Mouse (Mus musculus): ENCODE data around the gene Cacna1e. TPM values are rescaled to one million over a fixed set of nuclear protein-coding genes. Genes with fewer than 3 reads are reported as not detected.

Gene Cacna1e
- total and polyA plus RNA-seq, 2 experiments from 2014 or later = 10.3 to 68.4 TPM

- no peak for TF ChIP-seq CTCF (IDR thresholded peaks at IDR 0.05)
- ATAC-seq (ENCODE audit: low FRiP score) (no peak), DNase-seq (ENCODE audit: low spot score) (no peak)
- Histone ChIP-seq H3K4me1 (ENCODE audit: insufficient read depth, low read length) (peaks cover 4% of the 10 kb centered on the region; the same call in 1 of the 2 replicates), H3K27ac (ENCODE audit: low read depth, low read length) (no peak overlapping the region), H3K4me3 (ENCODE audit: low read depth, low read length) (no peak overlapping the region), H3K27me3 (ENCODE audit: insufficient read depth, low read length) (0 out of 2 replicates have a peak, but pooled peaks cover 3% of the 10 kb centered on the region), H3K9me3 (ENCODE audit: low read length) (no peaks in the 10 kb centered on the region), H3K4me2 (ENCODE audit: low read depth, low read length, poor library complexity, severe bottlenecking) (no peak overlapping the region), H3K9ac (replicated peaks; ENCODE audit: low read length, poor library complexity, severe bottlenecking) (no peak overlapping the region), H3K36me3 (ENCODE audit: insufficient read depth, low read length) (no peaks in the 10 kb centered on the region)
- 60% methylated on average over 5 of the region's 5 CpGs for WGBS
These were observed 96.9 kb downstream of the Cacna1e start for GRCm38 (mm10) chr1:154787418-154787817.

- DNase-seq (ENCODE audit: low spot score) (peak; percentile 94), ATAC-seq (ENCODE audit: low FRiP score) (peak; percentile 56; the same call in 1 of the 2 replicates)
- no peak overlapping the region for H3K9ac ChIP-seq (replicated peaks; ENCODE audit: low read length, poor library complexity, severe bottlenecking)
- no peaks in the 10 kb centered on the region for H3K9me3 ChIP-seq (ENCODE audit: low read length)
- H3K27me3 ChIP-seq (ENCODE audit: insufficient read depth, low read length) = no peaks in the 10 kb centered on the region
- H3K4me2 ChIP-seq (ENCODE audit: low read depth, low read length, poor library complexity, severe bottlenecking) = no peak overlapping the region
- TF ChIP-seq CTCF (IDR thresholded peaks at IDR 0.05) = peak; percentile 100
- no peak overlapping the region for H3K4me3 ChIP-seq (ENCODE audit: low read depth, low read length)
- H3K36me3 ChIP-seq (ENCODE audit: insufficient read depth, low read length) = no peaks in the 10 kb centered on the region
- WGBS = 1% methylated on average over 4 of the region's 4 CpGs
- H3K27ac ChIP-seq (ENCODE audit: low read depth, low read length) = no peak overlapping the region
- H3K4me1 ChIP-seq (ENCODE audit: insufficient read depth, low read length) = peaks cover under 1% of the 10 kb centered on the region; the same call in 1 of the 2 replicates
These were observed 98.0 kb downstream of the Cacna1e start for GRCm38 (mm10) chr1:154786243-154786669.

GRCm38 (mm10) chr1:154784862-154785261, 99.4 kb downstream of the Cacna1e start:
- no peak overlapping the region for H3K4me3 ChIP-seq (ENCODE audit: low read depth, low read length)
- H3K4me2 ChIP-seq (ENCODE audit: low read depth, low read length, poor library complexity, severe bottlenecking) = no peak overlapping the region; the same call in 1 of the 2 replicates
- DNase-seq (ENCODE audit: low spot score) = no peak
- WGBS = 24% methylated on average over 12 of the region's 12 CpGs
- H3K27ac ChIP-seq (ENCODE audit: low read depth, low read length) = no peak overlapping the region
- no peaks in the 10 kb centered on the region for H3K9me3 ChIP-seq (ENCODE audit: low read length)
- H3K27me3 ChIP-seq (ENCODE audit: insufficient read depth, low read length) = no peaks in the 10 kb centered on the region
- no peaks in the 10 kb centered on the region for H3K36me3 ChIP-seq (ENCODE audit: insufficient read depth, low read length)
- no peak for ATAC-seq (ENCODE audit: low FRiP score)
- H3K9ac ChIP-seq (replicated peaks; ENCODE audit: low read length, poor library complexity, severe bottlenecking) = no peak overlapping the region
- TF ChIP-seq CTCF (IDR thresholded peaks at IDR 0.05) = no peak
- H3K4me1 ChIP-seq (ENCODE audit: insufficient read depth, low read length) = no peaks in the 10 kb centered on the region; the same call in 1 of the 2 replicates

- no peak overlapping the region for H3K4me3 ChIP-seq (ENCODE audit: low read depth, low read length)
- ATAC-seq (ENCODE audit: low FRiP score) (no peak), DNase-seq (ENCODE audit: low spot score) (no peak)
- no peak overlapping the region for H3K4me2 ChIP-seq (ENCODE audit: low read depth, low read length, poor library complexity, severe bottlenecking)
- H3K4me1 ChIP-seq (ENCODE audit: insufficient read depth, low read length) = no peaks in the 10 kb centered on the region; the same call in 1 of the 2 replicates
- no peaks in the 10 kb centered on the region for H3K27me3 ChIP-seq (ENCODE audit: insufficient read depth, low read length)
- no peak overlapping the region for H3K9ac ChIP-seq (replicated peaks; ENCODE audit: low read length, poor library complexity, severe bottlenecking)
- WGBS = 77% methylated on average over 1 of the region's 1 CpGs
- no peak overlapping the region for H3K27ac ChIP-seq (ENCODE audit: low read depth, low read length)
- no peaks in the 10 kb centered on the region for H3K9me3 ChIP-seq (ENCODE audit: low read length)
- no peaks in the 10 kb centered on the region for H3K36me3 ChIP-seq (ENCODE audit: insufficient read depth, low read length)
- no peak for TF ChIP-seq CTCF (IDR thresholded peaks at IDR 0.05)
These were observed 100.8 kb downstream of the Cacna1e start for GRCm38 (mm10) chr1:154783521-154783920.

GRCm38 (mm10) chr1:154779908-154780514, 104.3 kb downstream of the Cacna1e start:
- ATAC-seq (ENCODE audit: low FRiP score) (no peak), DNase-seq (ENCODE audit: low spot score) (no peak)
- Histone ChIP-seq H3K4me1 (ENCODE audit: insufficient read depth, low read length) (no peaks in the 10 kb centered on the region), H3K4me3 (ENCODE audit: low read depth, low read length) (no peak overlapping the region), H3K27ac (ENCODE audit: low read depth, low read length) (no peak overlapping the region), H3K4me2 (ENCODE audit: low read depth, low read length, poor library complexity, severe bottlenecking) (no peak overlapping the region), H3K27me3 (ENCODE audit: insufficient read depth, low read length) (no peaks in the 10 kb centered on the region), H3K9ac (replicated peaks; ENCODE audit: low read length, poor library complexity, severe bottlenecking) (no peak overlapping the region), H3K9me3 (ENCODE audit: low read length) (no peaks in the 10 kb centered on the region), H3K36me3 (ENCODE audit: insufficient read depth, low read length) (no peaks in the 10 kb centered on the region)
- TF ChIP-seq CTCF (IDR thresholded peaks at IDR 0.05) = no peak
- 71% methylated on average over 11 of the region's 11 CpGs for WGBS

- WGBS = 69% methylated on average over 4 of the region's 4 CpGs
These were observed 108.0 kb downstream of the Cacna1e start for GRCm38 (mm10) chr1:154776344-154776743.

More at GRCm38 (mm10) chr1:154776344-154776743, 108.0 kb downstream of the Cacna1e start:
- TF ChIP-seq CTCF (IDR thresholded peaks at IDR 0.05) = no peak
- no peaks in the 10 kb centered on the region for H3K36me3 ChIP-seq (ENCODE audit: insufficient read depth, low read length)
- no peak for DNase-seq (ENCODE audit: low spot score)
- H3K4me3 ChIP-seq (ENCODE audit: low read depth, low read length) = no peak overlapping the region
- no peak overlapping the region for H3K27ac ChIP-seq (ENCODE audit: low read depth, low read length)
- ATAC-seq (ENCODE audit: low FRiP score) = no peak
- no peaks in the 10 kb centered on the region for H3K9me3 ChIP-seq (ENCODE audit: low read length)
- H3K4me2 ChIP-seq (ENCODE audit: low read depth, low read length, poor library complexity, severe bottlenecking) = no peak overlapping the region
- no peaks in the 10 kb centered on the region for H3K4me1 ChIP-seq (ENCODE audit: insufficient read depth, low read length)
- no peaks in the 10 kb centered on the region for H3K27me3 ChIP-seq (ENCODE audit: insufficient read depth, low read length)
- no peak overlapping the region for H3K9ac ChIP-seq (replicated peaks; ENCODE audit: low read length, poor library complexity, severe bottlenecking)
